Mouse (Mus musculus) midbrain, embryonic 16.5 days (tissue): ENCODE data around the gene Abcb5. TPM values are rescaled to one million over a fixed set of nuclear protein-coding genes. Genes with fewer than 3 reads are reported as not detected.
A peak's percentile ranks its signal among the peaks of the same experiment; 100 is the strongest.
"Not testable (repeated sequence)": the region's sequence is repeated elsewhere in the genome, so short reads cannot be mapped to it uniquely, and the experiment has no call there.

Source experiments
- ATAC-seq: fragments of 200-750 bp; cut with Nextera tagmentation; 2 replicates; pipeline ENCODE4 v1.8.0; 2017; ENCODE audit warnings: moderate TSS enrichment
- H3K27ac ChIP-seq: fragments of 300-500 bp; sonication (generic); 2 replicates; pipeline ENCODE4 v1.5.1; 2014; ENCODE audit warnings: mild to moderate bottlenecking, low read length, mixed read lengths
- H3K27me3 ChIP-seq: fragments of 300-500 bp; sonication (generic); 2 replicates; pipeline ENCODE4 v1.6.1; 2014; ENCODE audit warnings: low read depth, low read length, mixed read lengths; ENCODE audit not compliant: control insufficient read depth, insufficient read depth
- H3K36me3 ChIP-seq: fragments of 300-500 bp; sonication (generic); 2 replicates; pipeline ENCODE4 v1.6.1; 2014; ENCODE audit warnings: mild to moderate bottlenecking, low read length, moderate library complexity, mixed read lengths; ENCODE audit not compliant: control insufficient read depth, insufficient read depth
- H3K4me1 ChIP-seq: fragments of 300-500 bp; sonication (generic); 2 replicates; pipeline ENCODE4 v1.6.1; 2014; ENCODE audit warnings: mild to moderate bottlenecking, low read length, mixed read lengths; ENCODE audit not compliant: control insufficient read depth, insufficient read depth
- H3K4me2 ChIP-seq: fragments of 300-500 bp; sonication (generic); 2 replicates; pipeline ENCODE4 v1.6.1; 2014; ENCODE audit warnings: mild to moderate bottlenecking, low read length, mixed read lengths
- H3K4me3 ChIP-seq: fragments of 300-500 bp; sonication (generic); 2 replicates; pipeline ENCODE4 v1.5.1; 2014; ENCODE audit warnings: low read depth, mild to moderate bottlenecking, low read length, moderate library complexity, mixed read lengths
- H3K9ac ChIP-seq: fragments of 300-500 bp; sonication (generic); 2 replicates; pipeline ENCODE4 v1.6.1; 2014; ENCODE audit warnings: low read depth, low read length, mixed read lengths
- H3K9me3 ChIP-seq: fragments of 300-500 bp; sonication (generic); replicated peaks from 2 replicates; pipeline ENCODE4 v1.6.1; 2014; ENCODE audit warnings: mild to moderate bottlenecking, low read length, mixed read lengths; ENCODE audit not compliant: control insufficient read depth, poor library complexity, severe bottlenecking
- WGBS: fragments of 180-500 bp; shearing (Covaris S2); extraction: QIAGEN DNeasy Blood & Tissue Kit; methylation state at CpG from one replicate; pipeline ENCODE4 v1.1.7; 2014; 5-methylcytosine and 5-hydroxymethylcytosine counted together
- polyA plus RNA-seq: library from polyadenylated mRNA; unstranded; fragments of >200 nt; fragmentation: Nextera tagmentation; extraction: Ambion mirVana; gene quantifications from 2 replicates; pipeline ENCODE4 v1.2.1, GENCODE M21; 2015

The Abcb5 gene
- polyA plus RNA-seq, result not detected in 2 replicates

- H3K36me3 ChIP-seq, result no peaks in the 10 kb centered on the region
- H3K9me3 ChIP-seq, result no peaks in the 10 kb centered on the region
- no peak within 1 kb of the TSS for H3K9ac ChIP-seq
- 86% methylated on average over 4 of the region's 4 CpGs for WGBS
- H3K4me1 ChIP-seq, result no peaks in the 10 kb centered on the region
- H3K27me3 ChIP-seq, result no peaks in the 10 kb centered on the region
- no peak within 1 kb of the TSS for H3K4me2 ChIP-seq
- no peak for ATAC-seq
- no peak within 1 kb of the TSS for H3K4me3 ChIP-seq
- H3K27ac ChIP-seq, result no peak within 1 kb of the TSS
Measured at GRCm38 (mm10) chr12:118966321-118966720, at the start of gene Abcb5. Gene Abcb5, minus strand, starts transcription at chr12:118966421.

GRCm38 (mm10) chr12:118999230-118999629 lies 33.0 kb upstream of the Abcb5 start:
- H3K27me3 ChIP-seq, result no peaks in the 10 kb centered on the region
- H3K4me1 ChIP-seq, result no peaks in the 10 kb centered on the region
- H3K9ac ChIP-seq, result no peak overlapping the region
- H3K27ac ChIP-seq, result no peak overlapping the region
- WGBS, result 86% methylated on average over 2 of the region's 2 CpGs
- H3K9me3 ChIP-seq, result no peaks in the 10 kb centered on the region
- no peak overlapping the region for H3K4me2 ChIP-seq
- no peak overlapping the region for H3K4me3 ChIP-seq
- no peaks in the 10 kb centered on the region for H3K36me3 ChIP-seq
- no peak for ATAC-seq

- ATAC-seq, result no peak
- Histone ChIP-seq H3K4me3 (no peak overlapping the region), H3K4me2 (no peak overlapping the region), H3K9me3 (no peaks in the 10 kb centered on the region), H3K36me3 (no peaks in the 10 kb centered on the region), H3K27ac (no peak overlapping the region), H3K27me3 (no peaks in the 10 kb centered on the region), H3K4me1 (no peaks in the 10 kb centered on the region), H3K9ac (no peak overlapping the region)
- 80% methylated on average over 1 of the region's 1 CpGs for WGBS
Measured at GRCm38 (mm10) chr12:118994328-118995166, 28.3 kb upstream of the Abcb5 start.

- Histone ChIP-seq H3K27ac (no peak overlapping the region), H3K4me3 (no peak overlapping the region), H3K9me3 (no peaks in the 10 kb centered on the region), H3K27me3 (no peaks in the 10 kb centered on the region), H3K9ac (no peak overlapping the region), H3K4me1 (no peaks in the 10 kb centered on the region), H3K4me2 (no peak overlapping the region), H3K36me3 (no peaks in the 10 kb centered on the region)
- WGBS, result 39% methylated on average over 1 of the region's 1 CpGs
- no peak for ATAC-seq
Measured at GRCm38 (mm10) chr12:118984852-118985251, 18.6 kb upstream of the Abcb5 start.

GRCm38 (mm10) chr12:118930386-118931318 lies 35.6 kb downstream of the Abcb5 start:
- Histone ChIP-seq H3K4me1 (peaks cover 4% of the 10 kb centered on the region), H3K27me3 (no peaks in the 10 kb centered on the region), H3K4me3 (peak overlapping the region; percentile 12), H3K36me3 (no peaks in the 10 kb centered on the region), H3K9ac (peak overlapping the region; percentile 40; the same call in 1 of the 2 replicates), H3K27ac (no peak overlapping the region), H3K9me3 (no peaks in the 10 kb centered on the region), H3K4me2 (peak overlapping the region; percentile 47)
- 20% methylated on average over 13 of the region's 13 CpGs for WGBS
- peak; percentile 76 for ATAC-seq

GRCm38 (mm10) chr12:118926813-118927281 lies 39.4 kb downstream of the Abcb5 start:
- peak overlapping the region; percentile 52 for H3K4me2 ChIP-seq
- peak overlapping the region; percentile 18; the same call in 1 of the 2 replicates for H3K4me3 ChIP-seq
- H3K9ac ChIP-seq, result peak overlapping the region; percentile 45
- ATAC-seq, result peak; percentile 81
- H3K36me3 ChIP-seq, result no peaks in the 10 kb centered on the region
- no peak overlapping the region for H3K27ac ChIP-seq
- peaks cover 4% of the 10 kb centered on the region for H3K4me1 ChIP-seq
- WGBS, result 13% methylated on average over 13 of the region's 13 CpGs
- H3K27me3 ChIP-seq, result no peaks in the 10 kb centered on the region
- H3K9me3 ChIP-seq, result no peaks in the 10 kb centered on the region

- not testable (repeated sequence) for H3K27ac ChIP-seq, H3K4me3 ChIP-seq, H3K27me3 ChIP-seq, ATAC-seq, H3K9ac ChIP-seq, H3K36me3 ChIP-seq, H3K4me2 ChIP-seq, H3K4me1 ChIP-seq, H3K9me3 ChIP-seq
- WGBS, result 45% methylated on average over 1 of the region's 1 CpGs
Measured at GRCm38 (mm10) chr12:118923874-118924273, 42.3 kb downstream of the Abcb5 start.

- no peaks in the 10 kb centered on the region for H3K9me3 ChIP-seq
- no peak for ATAC-seq
- H3K4me3 ChIP-seq, result no peak overlapping the region
- H3K27ac ChIP-seq, result no peak overlapping the region
- no peaks in the 10 kb centered on the region for H3K36me3 ChIP-seq
- no peaks in the 10 kb centered on the region for H3K27me3 ChIP-seq
- WGBS, result 27% methylated on average over 1 of the region's 1 CpGs
- H3K4me2 ChIP-seq, result no peak overlapping the region
- H3K9ac ChIP-seq, result no peak overlapping the region
- no peaks in the 10 kb centered on the region for H3K4me1 ChIP-seq
Measured at GRCm38 (mm10) chr12:118917771-118918170, 48.5 kb downstream of the Abcb5 start.
